Comparison of ENCODE assay signal across 9 mouse cellular contexts in genomic region chr17:86215771-86216170, GRCm38 (mm10). TPM values are rescaled to one million over a fixed set of nuclear protein-coding genes. Genes with fewer than 3 reads are reported as not detected.
DNase-seq lines count a peak whose midpoint lies in the region; ATAC-seq and TF ChIP-seq lines count a peak whose summit lies in the region.
"Had no signal": no experiment of that assay in that cellular context is flagged by ENCODE, and none has a peak within 500 bp of the region (broad histone marks: within the 10 kb centered on the region; RNA-seq: fewer than 3 reads in every experiment).

No protein-coding gene starts in this region.

- no peak overlapping the region for H3K27ac ChIP-seq in heart, postnatal 0 days (ENCODE audit: low read depth)
- H3K27ac ChIP-seq in MEL (ENCODE audit: control insufficient read depth, low read depth, low read length): no peak overlapping the region
- no peak overlapping the region for H3K27ac ChIP-seq in heart, embryonic 12.5 days (ENCODE audit: poor library complexity, severe bottlenecking)
- H3K27ac ChIP-seq: neural tube, embryonic 13.5 days had no signal

- no peak for TF ChIP-seq EP300 in heart, postnatal 0 days (IDR thresholded peaks at IDR 0.05; ENCODE audit: low read depth)
- no peak for TF ChIP-seq EP300 in MEL (IDR thresholded peaks at IDR 0.05; ENCODE audit: low read depth in 1 of 2, low read length in 2 of 2)

- H3K9me3 ChIP-seq in heart, postnatal 0 days (replicated peaks; ENCODE audit: control insufficient read depth, low read length): no peaks in the 10 kb centered on the region
- no peaks in the 10 kb centered on the region for H3K9me3 ChIP-seq in MEL (replicated peaks; ENCODE audit: insufficient read depth, low read length)
- H3K9me3 ChIP-seq in heart, embryonic 12.5 days (replicated peaks): no peaks in the 10 kb centered on the region
- H3K9me3 ChIP-seq: neural tube, embryonic 13.5 days had no signal

- no peak for ATAC-seq in heart, postnatal 0 days (ENCODE audit: insufficient read depth, low read depth)
- ATAC-seq in megakaryocyte progenitor cell, adult 5-6 weeks (replicated peaks; ENCODE audit: poor library complexity): peak; percentile 80
- no peak for ATAC-seq in heart, embryonic 12.5 days (ENCODE audit: insufficient number of reproducible peaks, low FRiP score)

- no peaks in the 10 kb centered on the region for H3K79me2 ChIP-seq in MEL (ENCODE audit: control insufficient read depth, insufficient read depth, low read length, poor library complexity)

- no peak overlapping the region for H3K9ac ChIP-seq in heart, postnatal 0 days (replicated peaks; ENCODE audit: low read depth, low read length)
- no peak overlapping the region for H3K9ac ChIP-seq in MEL (ENCODE audit: control insufficient read depth, low read depth, low read length, poor library complexity, severe bottlenecking)
- H3K9ac ChIP-seq in heart, embryonic 12.5 days: no peak overlapping the region
- H3K9ac ChIP-seq: neural tube, embryonic 13.5 days had no signal

- TF ChIP-seq RAD21 in MEL (IDR thresholded peaks at IDR 0.05; ENCODE audit: low read depth, low read length): peak; percentile 70

- no peaks in the 10 kb centered on the region for H3K4me1 ChIP-seq in heart, postnatal 0 days (ENCODE audit: control insufficient read depth, insufficient read depth)
- no peaks in the 10 kb centered on the region for H3K4me1 ChIP-seq in MEL (ENCODE audit: control insufficient read depth in 1 of 2, insufficient read depth in 2 of 2, low read length in 2 of 2)
- peaks cover 24% of the 10 kb centered on the region for H3K4me1 ChIP-seq in heart, embryonic 12.5 days (replicated peaks)

- H3K4me2 ChIP-seq in heart, postnatal 0 days (ENCODE audit: low read depth, low read length): no peak overlapping the region
- H3K4me2 ChIP-seq in heart, embryonic 12.5 days: no peak overlapping the region
- H3K4me2 ChIP-seq: neural tube, embryonic 13.5 days had no signal

- intact Hi-C loops in heart, postnatal 25 days (cut with DNase I): loop anchor here (2.0 kb wide), 1 partner anchor 47 kb away; no protein-coding TSS in a partner anchor
- intact Hi-C loops in heart, postnatal 10 days (cut with DNase I): loop anchor here (5.0 kb wide), 1 partner anchor 48 kb away; the partner anchor contains the start of gene Prkce

- H3K36me3 ChIP-seq in heart, postnatal 0 days (replicated peaks; ENCODE audit: control insufficient read depth, insufficient read depth, low read length): no peaks in the 10 kb centered on the region
- no peaks in the 10 kb centered on the region for H3K36me3 ChIP-seq in MEL (ENCODE audit: control insufficient read depth in 1 of 2, insufficient read depth in 2 of 2, low read length in 2 of 2)
- no peaks in the 10 kb centered on the region for H3K36me3 ChIP-seq in heart, embryonic 12.5 days
- H3K36me3 ChIP-seq: neural tube, embryonic 13.5 days had no signal

- peak; percentile 42 for TF ChIP-seq CTCF in heart, postnatal 0 days (IDR thresholded peaks at IDR 0.05; ENCODE audit: low read depth)
- TF ChIP-seq CTCF in MEL (IDR thresholded peaks at IDR 0.05 in 2 of 3, conservative IDR thresholded peaks at IDR 0.05 in 1 of 3; ENCODE audit: control insufficient read depth in 1 of 3, insufficient read depth in 1 of 3, low read depth in 2 of 3, low read length in 3 of 3, poor library complexity in 1 of 3, severe bottlenecking in 1 of 3): peak; percentile 59 to 87 (median 73)

- H3K27me3 ChIP-seq in heart, postnatal 0 days (ENCODE audit: control insufficient read depth, insufficient read depth, low read length): no peaks in the 10 kb centered on the region
- H3K27me3 ChIP-seq in MEL (ENCODE audit: control insufficient read depth in 1 of 2, insufficient read depth in 2 of 2, low read length in 2 of 2): no peaks in the 10 kb centered on the region
- no peaks in the 10 kb centered on the region for H3K27me3 ChIP-seq in heart, embryonic 12.5 days (replicated peaks)
- H3K27me3 ChIP-seq: neural tube, embryonic 13.5 days had no signal

- TF ChIP-seq POLR2A in MEL (IDR thresholded peaks at IDR 0.05; ENCODE audit: control insufficient read depth in 1 of 2, insufficient read depth in 1 of 2, low read depth in 1 of 2, low read length in 2 of 2, poor library complexity in 1 of 2): no peak

- 73% methylated on average over 7 of the region's 7 CpGs for WGBS in heart, postnatal 0 days
- WGBS in heart, embryonic 12.5 days: 72% methylated on average over 7 of the region's 7 CpGs

- no peak for DNase-seq in heart, postnatal 0 days (ENCODE audit: low spot score)
- no peak for DNase-seq in heart, postnatal 25 days (ENCODE audit: low spot score)
- peak; percentile 51 for DNase-seq in MEL (ENCODE audit: low read depth, low spot score)
- DNase-seq in kidney, adult 8-10 months: peak; percentile 54 to 81
- DNase-seq in yolk sac, embryonic 10.5 days (ENCODE audit: low spot score): peak; percentile 45
- DNase-seq in heart, postnatal 10 days: no peak

- no peak overlapping the region for H3K4me3 ChIP-seq in heart, postnatal 0 days (ENCODE audit: low read depth, low read length)
- H3K4me3 ChIP-seq in MEL (ENCODE audit: control insufficient read depth in 1 of 2, insufficient read depth in 1 of 2, low read depth in 2 of 2, low read length in 2 of 2): no peak overlapping the region
- no peak overlapping the region for H3K4me3 ChIP-seq in heart, embryonic 12.5 days
- H3K4me3 ChIP-seq: neural tube, embryonic 13.5 days had no signal

TF ChIP-seq in MEL, 35 proteins besides CTCF, POLR2A, EP300 and RAD21:
- no peak for TF ChIP-seq ZNF384 (IDR thresholded peaks at IDR 0.05; ENCODE audit: low read depth, low read length)
- TF ChIP-seq ZC3H11A (IDR thresholded peaks at IDR 0.05; ENCODE audit: low read depth, low read length): peak; percentile 83
- peak; percentile 43; the same call in 1 of the 2 replicates for TF ChIP-seq MAZ (IDR thresholded peaks at IDR 0.05; ENCODE audit: low read depth, low read length)
- TF ChIP-seq CHD2 (IDR thresholded peaks at IDR 0.05; ENCODE audit: low read length): no peak
- no peak for TF ChIP-seq MAX (IDR thresholded peaks at IDR 0.05; ENCODE audit: low read length)
- TF ChIP-seq SMC3 (IDR thresholded peaks at IDR 0.05; ENCODE audit: low read depth, low read length): peak; percentile 88

RNA-seq across cellular contexts. Expression of gene Prkce, which starts 48.2 kb away (rescaled TPM):
- total RNA-seq in heart, postnatal 0 days (2014; rRNA removed; ENCODE audit: low replicate concordance): 12.6 and 14.8 TPM in 2 replicates
- 7.8 and 8.1 TPM in 2 replicates for polyA plus RNA-seq in heart, postnatal 0 days (2015; fragmentation: Nextera tagmentation; extraction: Ambion mirVana)
- total RNA-seq in heart, postnatal 25 days (2021): 10 to 100 TPM; 25.9 to 28.3 TPM
- 3.0 and 3.6 TPM in 2 replicates for total RNA-seq in MEL (2012; rRNA removed)
- 1 to 10 TPM in 1 of 2 experiments, not detected in 1; 5.3 TPM for polyA plus RNA-seq in MEL (2012; ENCODE audit: insufficient read depth in 1 of 2, insufficient read length in 2 of 2, low read depth in 1 of 2, low replicate concordance in 2 of 2, missing spikeins in 1 of 2)
- total RNA-seq in megakaryocyte progenitor cell, adult 5-6 weeks (2015): 4.2 and 4.8 TPM in 2 replicates
- 1.7 and 3.1 TPM in 2 replicates for total RNA-seq in megakaryocyte progenitor cell, adult 5-6 weeks (2017)
- total RNA-seq in heart, postnatal 10 days (2021): 10 to 100 TPM; 31.1 to 32.5 TPM
- 12.0 and 14.6 TPM in 2 replicates for polyA plus RNA-seq in heart, embryonic 12.5 days (2016; fragmentation: Nextera tagmentation; extraction: Ambion mirVana)

Comparison
In these comparisons a context has a peak if more than half of its experiments do, and no peak if none do; other contexts are left out.
1. DNase-seq: peak in MEL (single experiment), kidney, adult 8-10 months (2 of 2) and yolk sac, embryonic 10.5 days (single experiment); none in heart, postnatal 0 days (single experiment), heart, postnatal 25 days (single experiment) and heart, postnatal 10 days (0 of 2).